Mouse (Mus musculus) hindbrain, embryonic 14.5 days (tissue): ENCODE measurements at regions not wholly inside any gene's neighbourhood (a gene's known extent, or its start where the extent isn't known, plus 50 kb on each side); places are given as distances from the start of the nearest gene placed in this dataset.

Experiments
- ATAC-seq: fragments of 200-750 bp; cut with Nextera tagmentation; 2 replicates; pipeline ENCODE4 v1.8.0; 2017; ENCODE audit warnings: moderate number of reproducible peaks, mild to moderate bottlenecking, moderate TSS enrichment, moderate library complexity; ENCODE audit not compliant: low FRiP score
- DNase-seq: peaks from one replicate; pipeline ENCODE4 v3.0.0-alpha.2; 2015; ENCODE audit warnings: low spot score
- H3K27ac ChIP-seq: fragments of 300-500 bp; sonication (generic); 2 replicates; pipeline ENCODE4 v1.5.1; 2014; ENCODE audit warnings: mild to moderate bottlenecking, moderate library complexity
- H3K27me3 ChIP-seq: fragments of 300-500 bp; sonication (generic); 2 replicates; pipeline ENCODE4 v1.6.1; 2014; ENCODE audit warnings: mild to moderate bottlenecking, low read length, mixed read lengths; ENCODE audit not compliant: control insufficient read depth, insufficient read depth
- H3K36me3 ChIP-seq: fragments of 300-500 bp; sonication (generic); replicated peaks from 2 replicates; pipeline ENCODE4 v1.6.1; 2014; ENCODE audit not compliant: control insufficient read depth, insufficient read depth
- H3K4me1 ChIP-seq: fragments of 300-500 bp; sonication (generic); replicated peaks from 2 replicates; pipeline ENCODE4 v1.6.1; 2014; ENCODE audit warnings: antibody characterized with exemption, low read length, mixed read lengths; ENCODE audit not compliant: control insufficient read depth, insufficient read depth
- H3K4me2 ChIP-seq: fragments of 300-500 bp; sonication (generic); replicated peaks from 2 replicates; pipeline ENCODE4 v1.6.1; 2014; ENCODE audit warnings: mild to moderate bottlenecking, moderate library complexity
- H3K4me3 ChIP-seq: fragments of 300-500 bp; sonication (generic); replicated peaks from 2 replicates; pipeline ENCODE4 v1.5.1; 2014; ENCODE audit warnings: mild to moderate bottlenecking, low read length
- H3K9ac ChIP-seq: fragments of 300-500 bp; sonication (generic); 2 replicates; pipeline ENCODE4 v1.6.1; 2014
- H3K9me3 ChIP-seq: fragments of 300-500 bp; sonication (generic); 2 replicates; pipeline ENCODE4 v1.6.1; 2016; ENCODE audit warnings: low read length; ENCODE audit not compliant: control insufficient read depth
- WGBS: fragments of 180-500 bp; shearing (Covaris S2); extraction: QIAGEN DNeasy Blood & Tissue Kit; methylation state at CpG from one replicate; pipeline ENCODE4 v1.1.7; 2014; 5-methylcytosine and 5-hydroxymethylcytosine counted together

DNA sequence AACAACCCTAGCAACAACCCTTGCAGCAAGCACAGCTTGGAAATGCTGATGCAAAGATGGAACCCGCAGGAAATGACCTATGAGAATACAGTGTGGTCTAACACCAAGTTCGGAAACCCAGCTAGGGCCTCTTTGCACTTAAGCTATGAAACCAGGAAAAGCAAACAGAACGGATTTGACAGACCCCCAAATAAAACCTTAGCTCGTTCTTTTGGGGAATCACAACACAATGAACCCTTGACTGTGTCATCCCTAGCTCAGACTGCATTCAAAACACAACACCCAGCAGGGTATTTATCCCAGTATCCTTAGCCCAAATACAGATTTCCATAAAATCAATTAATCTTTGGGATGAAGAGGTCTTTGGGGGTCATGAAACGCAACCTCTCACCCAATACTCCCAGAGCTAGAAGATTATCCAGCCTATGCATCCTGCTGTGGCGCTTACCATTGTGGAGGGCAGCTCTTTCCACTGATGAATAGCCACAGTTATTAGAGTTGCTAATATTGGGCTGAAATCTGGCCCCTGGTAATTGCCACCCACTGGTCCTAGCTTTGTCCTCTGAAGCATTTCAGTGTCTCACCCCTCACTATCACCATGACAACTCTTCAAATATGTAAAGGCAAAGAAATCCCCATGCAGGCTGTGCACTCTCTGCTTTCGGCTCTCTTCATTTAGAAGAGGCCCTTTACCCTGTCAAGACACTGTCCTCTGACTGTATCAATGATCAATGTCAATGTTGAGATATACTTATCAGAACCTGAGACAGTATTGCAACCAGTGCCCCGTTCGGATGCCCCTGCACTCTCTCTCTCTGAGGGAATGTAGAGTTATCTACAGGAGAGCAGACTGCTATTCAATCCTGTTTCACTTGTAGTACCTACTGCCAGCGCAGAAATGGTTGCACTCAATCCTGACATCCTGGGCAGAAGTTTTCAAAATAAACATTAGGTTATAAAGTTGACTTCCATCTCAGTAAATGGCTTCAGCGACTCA is 277.7 kb downstream of the Ube2cbp start:
- ATAC-seq = peak; percentile 82

DNA sequence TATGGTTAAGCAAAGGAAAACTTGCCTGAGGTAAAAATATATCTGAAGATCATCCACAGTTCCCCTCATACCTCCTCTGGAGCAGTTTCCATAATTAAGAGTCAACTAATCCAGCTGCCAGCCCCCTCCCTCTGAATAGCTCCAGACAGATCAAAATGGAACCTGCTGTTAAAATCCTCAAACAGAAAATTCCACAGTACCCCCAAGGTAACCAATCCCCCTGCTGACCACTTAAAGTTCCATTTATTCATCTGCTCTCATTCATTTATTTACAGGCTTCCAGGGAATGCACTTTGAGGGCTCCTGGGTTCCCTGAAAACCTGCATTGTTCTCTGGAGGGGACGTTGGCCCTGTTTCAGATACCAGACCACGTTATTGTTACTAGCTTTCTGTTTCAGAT is 275.9 kb downstream of the Ube2cbp start:
- Histone ChIP-seq H3K9ac (no peak overlapping the region), H3K4me1 (no peaks in the 10 kb centered on the region; the same call in 1 of the 2 replicates), H3K27ac (no peak overlapping the region), H3K36me3 (no peaks in the 10 kb centered on the region), H3K4me2 (no peak overlapping the region), H3K9me3 (no peaks in the 10 kb centered on the region), H3K4me3 (no peak overlapping the region), H3K27me3 (no peaks in the 10 kb centered on the region)
- ATAC-seq = 0 out of 2 replicates have a peak, but pooled peaks have one; percentile 36
- no peak for DNase-seq
- WGBS = 20% methylated on average over 2 of the region's 2 CpGs

More for the DNA sequence above, 277.7 kb downstream of the Ube2cbp start:
- Histone ChIP-seq H3K36me3 (no peaks in the 10 kb centered on the region), H3K9ac (no peak overlapping the region), H3K4me2 (no peak overlapping the region), H3K9me3 (no peaks in the 10 kb centered on the region), H3K4me3 (no peak overlapping the region), H3K27me3 (no peaks in the 10 kb centered on the region), H3K27ac (no peak overlapping the region), H3K4me1 (no peaks in the 10 kb centered on the region; the same call in 1 of the 2 replicates)
- WGBS = 24% methylated on average over 11 of the region's 11 CpGs
- no peak for DNase-seq

DNA sequence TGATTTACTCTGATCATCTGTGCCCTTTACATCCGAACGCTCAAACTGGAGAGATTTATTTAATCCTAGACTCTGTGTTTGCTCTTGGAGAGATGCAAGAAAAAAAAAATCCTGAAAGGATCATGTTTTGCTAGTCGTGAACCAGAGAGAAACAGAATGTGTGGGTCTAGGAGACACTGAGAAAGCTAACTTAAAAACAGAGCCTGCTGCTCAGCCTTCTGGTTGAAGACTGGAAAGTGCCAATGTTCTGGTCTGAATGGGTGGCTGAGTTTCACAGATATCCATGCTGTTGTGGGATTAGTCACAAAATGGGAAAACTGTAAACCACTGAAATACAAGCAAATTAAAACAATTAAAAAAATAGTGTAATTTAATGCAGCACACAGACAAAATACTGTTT is 259.7 kb downstream of the Ube2cbp start:
- Histone ChIP-seq H3K27me3 (no peaks in the 10 kb centered on the region), H3K4me1 (no peaks in the 10 kb centered on the region), H3K4me2 (no peak overlapping the region), H3K27ac (no peak overlapping the region), H3K9ac (no peak overlapping the region), H3K4me3 (no peak overlapping the region), H3K36me3 (no peaks in the 10 kb centered on the region), H3K9me3 (0 out of 2 replicates have a peak, but pooled peaks cover 3% of the 10 kb centered on the region)
- DNase-seq = no peak
- 85% methylated on average over 3 of the region's 3 CpGs for WGBS
- ATAC-seq = no peak

DNA sequence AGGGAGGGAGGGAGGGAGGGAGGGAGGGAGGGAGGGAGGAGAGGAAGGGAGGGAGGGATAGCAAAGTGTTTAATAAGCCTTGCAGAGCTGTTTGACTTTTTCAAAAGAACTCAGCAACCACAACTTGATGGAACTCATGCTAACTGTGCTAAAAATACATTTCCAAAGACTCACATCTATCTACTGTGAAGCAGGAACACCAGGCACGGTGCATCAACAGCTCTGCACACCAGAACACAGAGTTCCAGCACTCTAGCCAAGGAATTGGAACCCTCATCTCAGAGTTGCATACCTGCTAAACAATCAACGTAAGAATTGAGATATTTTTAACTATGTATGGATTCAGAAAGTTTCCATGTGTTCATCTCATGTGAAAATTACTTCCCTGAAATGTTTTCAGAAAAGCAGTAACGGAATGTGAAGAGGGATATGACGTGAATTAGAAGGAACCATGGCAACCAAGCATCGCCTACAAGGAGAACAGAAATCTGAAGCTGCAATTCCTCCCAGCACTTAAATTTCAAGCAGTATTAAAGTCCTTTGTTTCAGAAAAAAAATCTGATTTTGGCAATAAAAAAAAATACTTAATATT is 256.3 kb downstream of the Ube2cbp start:
- no peaks in the 10 kb centered on the region for H3K36me3 ChIP-seq
- H3K9ac ChIP-seq = no peak overlapping the region
- 79% methylated on average over 5 of the region's 5 CpGs for WGBS
- no peaks in the 10 kb centered on the region for H3K9me3 ChIP-seq
- no peaks in the 10 kb centered on the region for H3K4me1 ChIP-seq
- no peak for ATAC-seq
- no peak overlapping the region for H3K27ac ChIP-seq
- no peaks in the 10 kb centered on the region for H3K27me3 ChIP-seq
- no peak for DNase-seq
- no peak overlapping the region for H3K4me2 ChIP-seq
- no peak overlapping the region for H3K4me3 ChIP-seq

DNA sequence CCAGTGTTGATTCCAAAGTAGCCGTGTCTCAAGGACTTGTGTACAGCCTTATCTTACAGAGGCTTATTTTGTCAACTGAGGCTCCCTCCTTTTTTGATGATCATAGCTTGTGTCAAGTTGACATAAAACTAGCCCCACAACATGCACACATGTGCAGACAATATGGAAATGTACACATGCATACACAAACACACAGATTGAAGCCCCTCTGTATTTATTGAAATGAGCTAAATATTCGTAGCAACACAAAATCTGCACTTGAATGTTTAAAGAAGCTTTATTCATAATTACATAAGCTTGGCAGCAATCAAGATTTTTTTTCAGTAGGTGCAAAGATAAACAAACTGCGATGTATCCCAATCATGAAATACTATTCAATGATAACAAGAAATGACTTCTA is 253.5 kb downstream of the Ube2cbp start:
- no peak overlapping the region for H3K9ac ChIP-seq
- H3K4me2 ChIP-seq = no peak overlapping the region

DNA sequence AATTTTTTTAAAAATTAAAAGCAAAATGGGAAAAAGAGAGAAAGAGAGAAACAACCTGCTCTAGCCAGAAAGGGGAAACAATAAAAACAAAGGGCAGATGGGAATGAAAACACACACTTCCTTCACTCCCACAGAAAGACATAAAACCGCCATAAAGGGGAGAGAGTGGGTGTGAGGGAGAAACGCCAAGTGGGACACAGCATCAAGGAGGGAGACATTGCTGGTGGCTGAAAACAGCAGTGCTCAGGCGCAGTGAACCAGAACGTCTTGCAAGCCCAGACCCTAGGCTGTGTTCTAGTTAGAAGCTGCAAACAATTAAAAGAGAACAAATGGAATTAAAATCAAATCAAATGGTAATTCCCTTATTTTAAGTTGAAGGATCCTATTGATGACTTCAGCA is 245.1 kb downstream of the Ube2cbp start:
- Histone ChIP-seq H3K9ac (no peak overlapping the region), H3K9me3 (peaks cover 7% of the 10 kb centered on the region; the same call in 1 of the 2 replicates), H3K4me1 (no peaks in the 10 kb centered on the region), H3K4me3 (no peak overlapping the region), H3K36me3 (no peaks in the 10 kb centered on the region), H3K4me2 (no peak overlapping the region), H3K27me3 (no peaks in the 10 kb centered on the region), H3K27ac (no peak overlapping the region)
- 86% methylated on average over 4 of the region's 4 CpGs for WGBS
- ATAC-seq = no peak
- DNase-seq = no peak

More for the DNA sequence above, 253.5 kb downstream of the Ube2cbp start:
- 94% methylated on average over 3 of the region's 3 CpGs for WGBS
- Histone ChIP-seq H3K4me3 (no peak overlapping the region), H3K9me3 (peaks cover 4% of the 10 kb centered on the region; the same call in 1 of the 2 replicates), H3K36me3 (no peaks in the 10 kb centered on the region), H3K4me1 (no peaks in the 10 kb centered on the region), H3K27ac (no peak overlapping the region), H3K27me3 (no peaks in the 10 kb centered on the region)
- ATAC-seq = no peak
- DNase-seq = no peak

DNA sequence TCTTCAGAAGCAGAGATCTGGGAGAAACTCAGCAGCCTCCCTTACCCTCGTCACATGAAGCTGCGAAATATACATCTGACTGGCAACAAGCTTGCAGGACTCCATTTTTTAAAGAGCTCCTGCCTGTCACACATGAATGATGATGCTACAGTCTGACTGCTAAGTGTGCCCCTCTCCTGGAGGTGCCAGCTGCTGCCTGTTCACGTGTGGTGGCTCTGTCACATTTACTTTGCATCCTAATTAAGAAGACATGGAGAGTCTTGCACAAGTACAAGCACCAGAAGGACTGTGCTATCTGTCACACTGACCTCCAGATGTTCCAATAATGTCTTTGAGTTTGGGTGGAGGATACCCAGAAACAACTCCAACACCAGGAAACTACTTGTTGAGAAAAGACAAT is 240.2 kb downstream of the Ube2cbp start:
- Histone ChIP-seq H3K27ac (no peak overlapping the region), H3K4me3 (no peak overlapping the region), H3K4me1 (no peaks in the 10 kb centered on the region), H3K9ac (no peak overlapping the region), H3K4me2 (no peak overlapping the region), H3K9me3 (no peaks in the 10 kb centered on the region), H3K36me3 (no peaks in the 10 kb centered on the region), H3K27me3 (no peaks in the 10 kb centered on the region)
- ATAC-seq (peak; percentile 37; the same call in 1 of the 2 replicates), DNase-seq (peak; percentile 27)
- WGBS = 38% methylated on average over 3 of the region's 3 CpGs

DNA sequence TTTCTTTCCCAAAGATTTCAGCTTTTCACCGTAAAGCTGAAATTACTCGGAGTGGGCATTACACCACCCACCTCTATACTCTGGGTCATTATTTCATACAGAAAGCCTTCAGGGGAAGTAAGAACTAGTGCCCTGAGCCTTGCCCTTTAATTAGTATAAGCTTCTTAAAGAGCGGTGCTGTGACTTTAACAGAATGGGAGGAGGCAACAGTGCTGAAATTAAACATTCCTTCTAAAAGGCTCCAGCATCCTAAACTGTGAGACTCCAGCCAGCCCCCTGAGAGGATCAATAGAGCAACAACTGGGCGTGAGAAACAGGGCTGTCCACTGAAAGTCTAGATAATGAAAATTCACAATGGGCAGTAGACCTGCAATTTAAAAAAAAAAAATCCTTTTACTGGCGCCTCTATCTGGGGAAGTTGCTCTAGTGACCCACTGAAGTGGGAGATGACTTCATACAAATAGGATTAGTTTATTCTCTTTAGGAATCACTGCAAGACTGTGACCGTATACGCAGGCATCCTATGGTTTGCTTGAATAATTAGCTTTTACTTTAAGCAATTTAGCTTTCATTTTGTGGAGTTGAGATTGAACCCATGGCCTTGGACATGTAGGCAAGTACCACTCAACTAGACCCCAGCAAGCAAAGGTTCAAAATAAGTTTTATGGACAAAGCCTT is 233.9 kb downstream of the Ube2cbp start:
- Histone ChIP-seq H3K9me3 (0 out of 2 replicates have a peak, but pooled peaks cover 1% of the 10 kb centered on the region), H3K4me2 (no peak overlapping the region), H3K4me3 (no peak overlapping the region), H3K4me1 (no peaks in the 10 kb centered on the region), H3K36me3 (no peaks in the 10 kb centered on the region), H3K27ac (no peak overlapping the region), H3K9ac (no peak overlapping the region), H3K27me3 (no peaks in the 10 kb centered on the region)
- no peak for ATAC-seq
- no peak for DNase-seq
- 25% methylated on average over 7 of the region's 7 CpGs for WGBS

DNA sequence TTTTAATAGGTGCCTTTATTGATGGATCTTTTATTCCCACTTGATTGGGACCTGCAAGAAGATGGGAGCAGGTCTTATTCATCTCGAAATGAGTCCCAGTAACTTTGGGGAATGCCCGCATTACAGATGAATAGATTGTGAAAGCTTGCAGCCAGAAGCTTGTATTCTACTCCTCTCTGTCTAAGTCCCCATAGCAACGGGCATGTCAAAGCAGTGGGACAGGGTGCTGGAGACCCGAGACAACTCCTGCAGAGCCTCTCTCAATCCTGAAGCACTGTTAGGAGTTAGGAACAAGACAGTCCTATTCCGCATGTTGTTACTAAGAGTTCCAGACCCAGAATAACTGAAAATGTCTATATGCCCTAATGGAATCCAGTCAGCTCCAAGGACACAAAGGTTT is 233.1 kb downstream of the Ube2cbp start:
- WGBS = 26% methylated on average over 5 of the region's 5 CpGs
- Histone ChIP-seq H3K4me2 (no peak overlapping the region), H3K27ac (no peak overlapping the region), H3K27me3 (no peaks in the 10 kb centered on the region), H3K4me3 (no peak overlapping the region), H3K9ac (no peak overlapping the region), H3K9me3 (0 out of 2 replicates have a peak, but pooled peaks cover 6% of the 10 kb centered on the region), H3K36me3 (no peaks in the 10 kb centered on the region), H3K4me1 (no peaks in the 10 kb centered on the region)
- ATAC-seq = peak; percentile 37; the same call in 1 of the 2 replicates
- DNase-seq = no peak
